Mouse (Mus musculus): ENCODE measurements around the gene Tmed6. TPM values are rescaled to one million over a fixed set of nuclear protein-coding genes. Genes with fewer than 3 reads are reported as not detected.

Gene Tmed6
- polyA plus RNA-seq, 1 experiment from 2014 or later, result not detected

DNA sequence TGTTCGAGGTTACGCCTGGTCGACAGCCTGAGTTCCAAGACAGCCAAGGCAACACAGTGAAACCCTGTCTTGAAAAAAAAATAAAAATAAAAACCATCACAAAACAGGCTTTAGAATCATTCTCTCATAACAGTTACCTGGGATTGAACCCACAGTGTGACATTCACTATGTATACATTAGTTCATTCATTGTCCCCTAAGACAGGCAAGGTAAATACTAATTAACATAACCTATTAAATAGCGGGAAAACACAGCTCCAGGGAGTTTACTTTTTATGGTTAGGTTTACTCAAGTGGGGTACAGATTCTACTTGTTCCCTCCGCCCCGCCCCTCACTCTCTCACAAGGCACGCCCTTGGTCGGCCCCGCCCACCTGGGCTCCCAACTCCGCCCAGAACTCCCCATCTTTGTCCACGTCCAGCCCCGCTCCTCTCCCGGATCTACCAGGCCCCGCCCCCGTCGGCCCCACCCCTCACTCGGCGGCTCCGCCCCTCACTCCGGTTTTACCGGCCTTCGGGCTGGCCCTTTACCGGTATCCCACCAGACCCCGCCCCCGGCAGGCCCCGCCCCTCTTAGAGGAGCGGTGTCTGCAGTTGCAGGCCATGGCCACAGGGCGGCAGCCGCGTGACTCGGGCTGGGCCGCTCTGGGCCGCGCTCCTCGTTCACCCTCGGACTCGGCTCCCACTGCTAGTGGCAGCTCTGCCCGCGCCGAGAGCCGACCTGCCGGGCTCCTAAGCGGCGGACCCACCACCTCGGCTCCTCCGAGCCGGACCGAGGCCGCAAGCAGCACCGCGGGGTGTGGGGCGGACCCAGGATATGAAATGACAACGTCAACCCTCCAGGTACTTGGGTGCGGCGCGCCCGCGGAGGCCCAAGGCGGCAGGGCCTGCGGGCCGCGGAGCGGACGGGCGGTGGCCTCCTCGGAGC lies 34.5 kb downstream of the Tmed6 start, which contains the start of gene Vps4a:
Vps4a (plus strand) TSS at position 573 of the 927 bp plus-strand sequence.
- no peaks in the 10 kb centered on the region for H3K9me3 ChIP-seq (replicated peaks; ENCODE audit: control insufficient read depth, low read length, poor library complexity, severe bottlenecking)
- H3K27me3 ChIP-seq (ENCODE audit: control insufficient read depth, insufficient read depth, low read depth, low read length), result no peaks in the 10 kb centered on the region
- peak within 1 kb of the TSS; percentile 87 for H3K4me2 ChIP-seq (ENCODE audit: low read length)
- ATAC-seq, result peak; percentile 95
- peak within 1 kb of the TSS; percentile 97 for H3K9ac ChIP-seq (ENCODE audit: low read depth, low read length)
- WGBS, result 5% methylated on average over 56 of the region's 66 CpGs
- peak within 1 kb of the TSS; percentile 94 for H3K4me3 ChIP-seq (ENCODE audit: low read depth, low read length)
- no peaks in the 10 kb centered on the region for H3K36me3 ChIP-seq (ENCODE audit: control insufficient read depth, insufficient read depth, low read length)
- H3K27ac ChIP-seq (ENCODE audit: low read length), result peak within 1 kb of the TSS; percentile 79
- peaks cover 23% of the 10 kb centered on the region for H3K4me1 ChIP-seq (ENCODE audit: control insufficient read depth, insufficient read depth, low read length)

DNA sequence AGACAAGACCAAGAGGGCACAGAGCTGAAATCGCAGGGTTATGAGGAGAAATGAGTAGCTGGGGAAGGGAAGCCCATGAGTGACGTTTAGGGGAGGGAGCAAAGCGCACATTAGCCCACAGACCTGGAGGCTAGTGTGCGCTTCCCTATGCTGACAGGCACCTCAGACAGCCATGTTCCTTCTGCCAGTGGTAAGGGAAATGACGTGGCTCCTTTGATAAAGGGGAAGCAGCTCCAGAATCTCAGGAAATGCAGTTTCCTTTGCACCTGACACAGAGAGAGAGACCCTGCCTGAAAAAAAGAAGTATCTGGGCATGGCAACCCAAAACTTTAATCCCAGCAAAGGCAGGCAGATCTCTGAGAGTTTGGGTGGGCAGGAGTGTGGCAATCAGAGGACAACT lies 35.4 kb downstream of the Tmed6 start:
- Histone ChIP-seq H3K4me2 (ENCODE audit: low read length) (no peak overlapping the region), H3K9me3 (replicated peaks; ENCODE audit: control insufficient read depth, low read length, poor library complexity, severe bottlenecking) (no peaks in the 10 kb centered on the region), H3K27me3 (ENCODE audit: control insufficient read depth, insufficient read depth, low read depth, low read length) (no peaks in the 10 kb centered on the region), H3K27ac (ENCODE audit: low read length) (no peak overlapping the region), H3K4me3 (ENCODE audit: low read depth, low read length) (no peak overlapping the region), H3K4me1 (ENCODE audit: control insufficient read depth, insufficient read depth, low read length) (peaks cover 23% of the 10 kb centered on the region), H3K9ac (ENCODE audit: low read depth, low read length) (no peak overlapping the region), H3K36me3 (ENCODE audit: control insufficient read depth, insufficient read depth, low read length) (no peaks in the 10 kb centered on the region)
- WGBS, result 77% methylated on average over 5 of the region's 5 CpGs
- no peak for ATAC-seq

DNA sequence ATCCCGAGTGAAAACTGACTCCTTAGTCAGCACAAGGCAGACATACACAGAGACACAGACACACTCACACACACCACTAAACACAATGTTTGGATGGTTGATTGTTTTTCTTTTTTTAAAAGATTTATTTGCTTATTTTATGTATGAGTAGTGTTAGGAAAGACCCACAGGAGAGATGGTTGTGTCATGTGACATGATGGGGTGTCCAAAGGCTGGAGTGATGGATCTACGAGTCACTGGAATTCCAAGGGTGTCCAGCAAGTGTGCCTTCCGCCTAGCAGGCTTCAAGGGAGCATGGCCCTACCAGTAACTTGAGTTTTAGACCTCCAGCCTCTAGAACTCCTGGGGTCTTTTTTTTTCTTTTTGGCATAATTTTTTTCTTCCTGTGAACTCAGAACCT lies 36.1 kb downstream of the Tmed6 start:
- Histone ChIP-seq H3K4me1 (ENCODE audit: control insufficient read depth, insufficient read depth, low read length) (peaks cover 20% of the 10 kb centered on the region), H3K4me3 (ENCODE audit: low read depth, low read length) (no peak overlapping the region), H3K4me2 (ENCODE audit: low read length) (no peak overlapping the region), H3K27me3 (ENCODE audit: control insufficient read depth, insufficient read depth, low read depth, low read length) (no peaks in the 10 kb centered on the region), H3K9ac (ENCODE audit: low read depth, low read length) (no peak overlapping the region), H3K9me3 (replicated peaks; ENCODE audit: control insufficient read depth, low read length, poor library complexity, severe bottlenecking) (no peaks in the 10 kb centered on the region), H3K36me3 (ENCODE audit: control insufficient read depth, insufficient read depth, low read length) (no peaks in the 10 kb centered on the region), H3K27ac (ENCODE audit: low read length) (no peak overlapping the region)
- ATAC-seq, result no peak
- WGBS, result 86% methylated on average over 3 of the region's 3 CpGs

DNA sequence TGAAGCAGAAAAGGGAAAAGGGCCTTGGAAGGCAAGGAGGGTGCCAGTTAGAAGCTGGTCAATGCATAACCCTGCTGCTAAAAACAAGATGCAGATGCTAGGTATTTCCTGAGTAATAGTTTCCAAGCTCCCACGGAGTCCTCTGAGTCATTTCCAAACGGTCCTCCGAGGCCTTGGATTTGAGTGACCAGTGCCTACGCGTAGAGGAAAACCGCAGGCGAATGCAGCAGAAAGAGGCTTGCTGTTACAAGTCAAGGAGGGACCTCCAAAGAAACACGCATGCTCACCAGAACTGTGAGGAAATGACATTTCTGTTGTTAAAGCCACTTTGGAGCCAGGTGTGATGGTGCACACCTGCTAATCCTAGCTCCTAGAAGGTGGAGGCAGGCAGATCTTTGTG lies 42.0 kb downstream of the Tmed6 start:
- no peaks in the 10 kb centered on the region for H3K9me3 ChIP-seq (replicated peaks; ENCODE audit: control insufficient read depth, low read length, poor library complexity, severe bottlenecking)
- H3K27ac ChIP-seq (ENCODE audit: low read length), result no peak overlapping the region
- no peak for ATAC-seq
- no peak overlapping the region for H3K9ac ChIP-seq (ENCODE audit: low read depth, low read length)
- no peaks in the 10 kb centered on the region for H3K4me1 ChIP-seq (ENCODE audit: control insufficient read depth, insufficient read depth, low read length)
- no peak overlapping the region for H3K4me3 ChIP-seq (ENCODE audit: low read depth, low read length)
- no peaks in the 10 kb centered on the region for H3K27me3 ChIP-seq (ENCODE audit: control insufficient read depth, insufficient read depth, low read depth, low read length)
- WGBS, result 91% methylated on average over 8 of the region's 8 CpGs
- H3K4me2 ChIP-seq (ENCODE audit: low read length), result no peak overlapping the region
- no peaks in the 10 kb centered on the region for H3K36me3 ChIP-seq (ENCODE audit: control insufficient read depth, insufficient read depth, low read length)

DNA sequence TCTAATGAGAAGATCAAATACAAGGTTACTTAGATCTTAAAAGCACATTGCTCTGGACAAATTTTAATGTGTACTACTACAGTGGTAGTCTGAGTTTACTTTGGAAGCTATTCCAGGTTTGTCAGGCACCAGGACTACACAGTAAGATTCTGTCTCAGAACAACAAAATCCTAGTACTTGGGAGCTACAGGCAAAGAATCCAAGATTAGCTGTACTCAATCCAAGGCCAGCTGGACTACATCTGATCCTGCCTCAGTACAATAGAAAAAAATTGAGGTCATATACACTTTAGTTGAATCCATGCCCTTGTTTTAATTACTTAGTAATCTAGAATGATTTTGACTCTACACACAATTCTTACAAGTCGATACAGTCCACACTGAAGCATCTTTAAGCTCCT lies 50.5 kb downstream of the Tmed6 start:
- Histone ChIP-seq H3K9ac (ENCODE audit: low read depth, low read length) (no peak overlapping the region), H3K4me2 (ENCODE audit: low read length) (no peak overlapping the region), H3K4me3 (ENCODE audit: low read depth, low read length) (no peak overlapping the region), H3K27ac (ENCODE audit: low read length) (no peak overlapping the region), H3K9me3 (replicated peaks; ENCODE audit: control insufficient read depth, low read length, poor library complexity, severe bottlenecking) (no peaks in the 10 kb centered on the region), H3K4me1 (ENCODE audit: control insufficient read depth, insufficient read depth, low read length) (no peaks in the 10 kb centered on the region), H3K27me3 (ENCODE audit: control insufficient read depth, insufficient read depth, low read depth, low read length) (no peaks in the 10 kb centered on the region), H3K36me3 (ENCODE audit: control insufficient read depth, insufficient read depth, low read length) (peaks cover 3% of the 10 kb centered on the region)
- 95% methylated on average over 1 of the region's 1 CpGs for WGBS
- ATAC-seq, result no peak

DNA sequence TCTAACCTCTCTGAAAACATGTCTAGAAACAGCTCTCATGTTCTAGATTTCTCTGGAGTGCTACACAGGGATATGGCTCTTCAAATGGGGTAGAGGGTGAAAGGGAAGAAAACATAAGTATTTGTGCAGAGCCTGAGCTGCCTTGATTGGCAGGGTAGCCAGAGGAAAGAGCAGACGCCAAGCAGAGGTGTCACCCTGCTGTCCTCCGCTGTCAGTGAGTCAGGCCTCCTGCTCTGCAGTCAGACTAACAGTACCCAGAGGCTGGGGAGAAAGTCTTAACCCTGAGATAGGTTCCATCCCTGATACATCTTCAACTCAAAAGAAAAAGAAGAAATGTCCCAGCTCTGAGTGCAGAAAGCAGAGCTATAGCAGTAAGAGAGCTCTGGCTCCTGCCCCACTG lies 52.8 kb downstream of the Tmed6 start:
- H3K36me3 ChIP-seq (ENCODE audit: control insufficient read depth, insufficient read depth, low read length), result peaks cover 6% of the 10 kb centered on the region
- no peak for ATAC-seq
- no peak overlapping the region for H3K4me3 ChIP-seq (ENCODE audit: low read depth, low read length)
- H3K9ac ChIP-seq (ENCODE audit: low read depth, low read length), result no peak overlapping the region
- no peak overlapping the region for H3K27ac ChIP-seq (ENCODE audit: low read length)
- no peak overlapping the region for H3K4me2 ChIP-seq (ENCODE audit: low read length)
- 94% methylated on average over 2 of the region's 2 CpGs for WGBS
- no peaks in the 10 kb centered on the region for H3K9me3 ChIP-seq (replicated peaks; ENCODE audit: control insufficient read depth, low read length, poor library complexity, severe bottlenecking)
- no peaks in the 10 kb centered on the region for H3K27me3 ChIP-seq (ENCODE audit: control insufficient read depth, insufficient read depth, low read depth, low read length)
- H3K4me1 ChIP-seq (ENCODE audit: control insufficient read depth, insufficient read depth, low read length), result no peaks in the 10 kb centered on the region

Small RNA genes lying within 50 kb of the gene (microRNA-seq; reads per million reads assigned to microRNA genes)
- gene Mir7075, result 2.4 reads per million, percentile 10 among the genes with 10 or more reads in this experiment

Other genes starting within 250 kb of the Tmed6 start
- 1.2 and 1.5 TPM in 2 replicates for gene Has3, start 195.4 kb downstream of the Tmed6 start, polyA plus RNA-seq (2015; fragmentation: Nextera tagmentation; extraction: Ambion mirVana)
- 42.3 and 46.2 TPM in 2 replicates for gene Utp4, start 172.0 kb downstream of the Tmed6 start, polyA plus RNA-seq (2015; fragmentation: Nextera tagmentation; extraction: Ambion mirVana)
- 4.3 and 4.6 TPM in 2 replicates for gene Sntb2, start 129.9 kb downstream of the Tmed6 start, polyA plus RNA-seq (2015; fragmentation: Nextera tagmentation; extraction: Ambion mirVana)
- gene Vps4a, start 34.4 kb downstream of the Tmed6 start, polyA plus RNA-seq (2015; fragmentation: Nextera tagmentation; extraction: Ambion mirVana), result 164 and 166 TPM in 2 replicates
- gene Pdf, start 17.0 kb downstream of the Tmed6 start, polyA plus RNA-seq (2015; fragmentation: Nextera tagmentation; extraction: Ambion mirVana), result 32.8 and 33.4 TPM in 2 replicates
- gene Cog8, start 9.0 kb downstream of the Tmed6 start, polyA plus RNA-seq (2015; fragmentation: Nextera tagmentation; extraction: Ambion mirVana), result 37.7 and 39.5 TPM in 2 replicates
- 65.9 and 67.8 TPM in 2 replicates for gene Nip7, start 8.8 kb downstream of the Tmed6 start, polyA plus RNA-seq (2015; fragmentation: Nextera tagmentation; extraction: Ambion mirVana)
- gene Terf2, start 30.9 kb upstream of the Tmed6 start, polyA plus RNA-seq (2015; fragmentation: Nextera tagmentation; extraction: Ambion mirVana), result 26.4 and 28.3 TPM in 2 replicates
- 120 and 124 TPM in 2 replicates for gene Cyb5b, start 85.0 kb upstream of the Tmed6 start, polyA plus RNA-seq (2015; fragmentation: Nextera tagmentation; extraction: Ambion mirVana)
- 8.8 and 11.2 TPM in 2 replicates for gene Nfat5, start 227.8 kb upstream of the Tmed6 start, polyA plus RNA-seq (2015; fragmentation: Nextera tagmentation; extraction: Ambion mirVana)

All from midbrain, embryonic 16.5 days (tissue).